Mouse (Mus musculus): ENCODE measurements at regions not wholly inside any gene's neighbourhood (a gene's known extent, or its start where the extent isn't known, plus 50 kb on each side); places are given as distances from the start of the nearest gene placed in this dataset.

DNA sequence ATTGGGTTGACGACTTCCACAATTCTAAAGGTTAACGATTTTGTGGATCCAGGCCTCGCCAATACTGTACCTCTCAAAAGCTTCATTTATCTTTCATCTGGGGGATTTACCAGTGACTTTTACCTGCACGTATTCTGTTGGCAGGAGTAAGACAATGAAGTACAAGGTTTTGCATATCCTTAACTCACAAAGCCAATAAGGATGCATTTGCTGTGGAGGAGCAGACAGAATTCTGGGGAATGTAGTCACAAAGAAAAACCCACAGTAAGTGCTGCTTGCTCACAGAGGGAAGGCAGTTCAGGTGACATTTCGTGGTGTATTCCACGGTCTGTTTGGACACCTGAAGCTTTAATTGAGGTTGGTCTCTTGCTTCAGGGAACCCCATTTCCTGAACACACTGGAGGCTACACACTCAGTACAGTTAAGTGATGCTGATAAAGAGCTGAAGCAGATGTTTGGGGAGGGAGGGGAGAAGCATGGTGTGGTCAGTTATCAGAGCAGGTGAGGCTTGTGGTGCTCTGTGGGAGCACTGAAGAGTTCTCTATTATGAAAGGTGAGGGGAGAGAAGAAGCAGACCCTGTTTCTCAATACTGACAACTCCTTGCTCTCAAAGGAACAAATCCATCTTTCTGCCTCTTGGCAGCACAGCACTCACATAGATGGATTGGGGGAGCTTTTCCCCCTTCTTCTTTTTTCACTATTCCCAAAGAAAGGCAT is 358.1 kb downstream of the Sorl1 start:
- no peak for DNase-seq (ENCODE audit: low read depth)

DNA sequence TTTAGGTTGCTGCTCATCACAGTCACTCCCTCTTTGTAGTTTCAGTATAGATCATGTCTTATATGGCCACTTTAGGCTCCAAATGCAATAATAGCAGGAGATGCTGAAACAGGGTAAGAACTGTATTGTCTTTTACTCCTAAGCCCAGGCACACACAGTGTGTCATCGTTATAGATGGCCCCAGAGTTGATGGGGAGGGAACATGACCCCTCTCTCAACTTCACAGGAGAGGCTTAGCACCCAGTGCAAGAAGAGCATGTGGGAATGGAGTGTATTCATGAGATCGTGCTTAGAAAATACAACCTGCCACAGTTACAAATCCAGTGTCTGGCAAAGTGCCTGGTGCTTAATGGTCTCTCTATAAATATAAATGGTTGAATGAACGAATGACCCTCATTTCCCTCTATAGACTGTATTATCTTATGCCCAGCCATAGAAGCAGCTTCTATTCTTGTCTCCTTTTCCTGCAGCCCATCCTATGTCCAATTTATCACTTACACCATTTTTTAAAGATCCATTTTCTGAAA is 363.0 kb downstream of the Sorl1 start:
- DNase-seq (ENCODE audit: low read depth), result no peak

DNA sequence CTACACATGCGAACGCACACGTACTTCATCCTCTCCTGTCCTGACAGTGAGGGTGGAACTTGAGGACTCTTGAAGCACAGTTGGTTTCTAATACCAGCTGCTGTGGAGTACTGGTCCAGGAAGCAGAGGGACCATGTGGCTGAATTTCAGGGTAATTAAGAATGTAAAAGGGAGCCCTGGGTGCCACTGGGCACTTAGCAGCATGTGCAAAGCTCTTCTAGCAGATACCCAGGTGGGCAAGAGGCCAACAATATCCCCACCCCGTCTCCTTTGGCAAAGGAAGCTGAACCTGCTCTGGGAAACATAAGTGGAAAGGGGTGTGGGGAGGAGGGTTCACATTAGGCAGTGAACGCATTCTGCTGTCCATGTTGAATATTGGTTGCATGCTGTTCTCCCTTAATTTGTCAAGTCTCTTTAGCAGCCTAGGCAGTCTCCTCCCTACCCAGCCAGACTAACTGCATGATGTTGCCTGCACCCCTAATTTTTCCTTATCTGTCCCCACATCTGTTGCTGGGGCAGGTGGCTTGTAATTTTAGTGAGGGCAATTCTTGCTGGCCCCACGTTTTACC is 369.6 kb downstream of the Sorl1 start:
- DNase-seq (ENCODE audit: low read depth), result no peak

DNA sequence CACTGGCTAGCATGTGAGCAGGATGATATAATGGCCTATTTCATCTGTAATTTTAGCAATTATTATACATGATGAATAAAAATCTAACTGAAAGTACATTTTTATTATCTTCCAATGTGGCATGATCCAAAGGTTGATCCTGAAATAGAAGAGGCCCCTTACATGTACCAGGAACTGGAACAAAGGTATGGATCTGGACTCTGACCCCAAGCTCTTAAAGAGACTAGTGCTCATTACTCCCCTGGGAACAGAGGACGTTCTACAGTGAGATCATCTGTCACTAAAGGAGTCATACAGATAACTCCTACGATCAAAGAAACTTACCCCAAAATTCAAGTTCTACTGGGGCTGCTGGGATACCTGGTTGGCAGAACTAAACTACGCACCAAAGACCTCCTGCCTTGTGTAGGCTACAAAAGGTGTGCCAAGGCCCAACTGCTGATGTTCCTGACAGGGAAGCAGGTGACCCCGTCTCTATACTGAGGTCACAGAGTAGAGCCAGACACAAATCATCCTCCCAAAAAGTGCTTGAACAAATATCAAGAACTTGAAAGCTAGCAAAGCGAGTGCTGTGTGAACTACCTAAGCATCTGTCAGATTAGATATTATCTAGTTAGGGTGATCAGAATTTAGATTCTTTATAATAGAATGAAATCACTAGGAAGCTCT is 378.0 kb downstream of the Sorl1 start:
- DNase-seq (ENCODE audit: low read depth), result no peak

DNA sequence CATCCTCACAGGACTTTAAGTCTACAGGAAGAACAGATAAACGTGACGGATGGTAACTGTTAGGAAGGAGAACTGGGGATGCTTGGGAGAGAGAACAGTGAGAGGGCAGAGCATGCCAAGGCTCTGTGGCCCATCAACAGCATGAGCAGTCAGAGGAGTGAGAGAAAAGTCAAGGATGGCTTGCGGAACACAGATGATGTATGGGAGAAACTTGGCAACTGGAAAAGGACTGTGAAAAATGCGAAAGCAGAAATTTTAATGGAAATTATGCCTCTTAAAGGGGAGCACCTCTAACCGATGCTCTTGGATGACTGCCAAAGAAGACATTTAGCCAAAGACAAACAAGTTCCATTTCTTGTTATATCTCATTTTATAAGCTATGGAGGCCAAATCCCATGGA is 382.6 kb downstream of the Sorl1 start:
- DNase-seq (ENCODE audit: low read depth), result no peak

DNA sequence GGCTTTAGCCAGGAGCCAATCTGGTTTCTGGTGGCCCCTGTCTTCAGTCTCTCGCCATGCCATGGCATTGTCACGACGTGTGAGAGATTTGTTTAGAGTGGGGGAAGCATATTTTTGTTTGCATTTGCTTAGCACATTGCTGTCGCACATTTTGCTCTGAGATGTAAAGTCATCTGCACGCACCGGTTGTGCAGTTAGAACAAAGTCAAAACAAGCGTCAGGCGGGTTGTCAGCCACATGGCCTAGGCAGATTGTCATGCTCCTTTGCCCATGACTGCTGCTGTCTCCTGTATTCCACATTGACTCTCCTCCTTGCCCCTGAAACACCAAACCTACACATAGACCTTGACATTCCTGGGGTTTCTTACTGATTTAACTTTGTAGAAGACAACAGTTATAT is 383.6 kb downstream of the Sorl1 start:
- DNase-seq (ENCODE audit: low read depth), result no peak

DNA sequence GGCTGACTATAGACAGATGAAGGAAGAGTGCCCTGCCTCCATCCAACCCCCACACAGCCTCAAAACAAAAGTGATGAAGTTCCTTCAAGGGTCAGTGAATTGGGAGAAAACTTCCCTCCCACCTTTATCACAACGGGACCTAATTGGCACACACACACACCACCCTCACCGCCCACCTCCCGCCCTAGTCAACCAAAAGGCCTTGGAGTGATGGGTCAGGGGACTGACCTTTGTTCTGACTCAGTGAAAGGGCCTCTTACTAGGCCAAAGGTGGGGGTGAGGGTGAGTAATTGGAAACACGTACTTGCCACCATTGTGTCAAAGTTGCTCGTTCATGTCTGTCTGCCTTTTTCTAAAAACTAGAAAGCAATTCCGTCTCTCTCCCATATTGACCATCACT is 386.4 kb downstream of the Sorl1 start:
- no peak for DNase-seq (ENCODE audit: low read depth)

DNA sequence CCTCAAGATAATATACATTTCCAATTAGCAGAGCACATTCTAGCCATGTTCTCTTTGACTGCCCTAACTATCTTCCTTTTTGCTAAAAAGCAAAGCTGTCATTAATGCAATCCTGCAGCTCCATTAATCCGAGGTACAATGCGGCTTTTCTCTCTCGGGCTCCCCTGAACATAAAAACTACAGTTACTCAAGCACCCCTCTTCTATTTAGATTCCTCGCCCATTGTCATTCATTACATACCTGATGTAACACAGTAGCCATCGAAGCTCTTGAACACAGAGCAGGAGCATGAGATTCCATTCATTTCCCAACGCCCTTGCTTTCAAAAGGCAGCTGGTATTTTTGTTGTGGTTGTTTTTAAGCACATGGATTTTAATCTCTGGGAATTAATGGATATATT is 387.2 kb downstream of the Sorl1 start:
- no peak for DNase-seq (ENCODE audit: low read depth)

DNA sequence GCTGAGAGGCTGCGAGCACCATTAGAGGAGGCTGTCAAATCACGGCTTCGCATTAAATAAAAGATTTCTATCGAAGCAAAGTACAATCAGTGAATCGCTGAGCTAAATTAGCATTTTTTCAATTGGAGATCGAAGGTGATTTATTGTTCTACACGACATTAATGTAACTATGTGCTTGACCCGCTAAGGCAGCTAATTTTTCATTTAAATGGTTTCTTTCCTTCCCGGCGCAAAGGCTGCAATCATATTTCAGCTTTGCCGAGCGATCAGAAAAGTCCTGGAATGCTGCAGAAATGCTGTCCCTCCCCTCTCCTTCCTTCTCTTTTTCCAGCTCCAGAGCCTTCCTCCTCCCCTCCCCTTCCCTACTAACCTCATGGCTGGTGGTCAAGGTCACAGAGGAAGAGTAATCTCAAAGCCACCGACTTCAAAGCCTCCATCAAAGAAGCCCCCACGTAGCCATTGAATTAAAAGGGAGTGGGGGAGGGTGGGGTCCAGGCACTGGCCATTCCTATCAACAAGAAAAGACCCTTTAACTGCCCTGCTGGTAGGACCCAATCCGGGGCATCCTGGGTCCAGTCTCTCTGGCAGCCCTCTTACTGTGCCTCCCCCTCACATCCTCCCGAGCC is 387.8 kb downstream of the Sorl1 start:
- no peak for DNase-seq (ENCODE audit: low read depth)

DNA sequence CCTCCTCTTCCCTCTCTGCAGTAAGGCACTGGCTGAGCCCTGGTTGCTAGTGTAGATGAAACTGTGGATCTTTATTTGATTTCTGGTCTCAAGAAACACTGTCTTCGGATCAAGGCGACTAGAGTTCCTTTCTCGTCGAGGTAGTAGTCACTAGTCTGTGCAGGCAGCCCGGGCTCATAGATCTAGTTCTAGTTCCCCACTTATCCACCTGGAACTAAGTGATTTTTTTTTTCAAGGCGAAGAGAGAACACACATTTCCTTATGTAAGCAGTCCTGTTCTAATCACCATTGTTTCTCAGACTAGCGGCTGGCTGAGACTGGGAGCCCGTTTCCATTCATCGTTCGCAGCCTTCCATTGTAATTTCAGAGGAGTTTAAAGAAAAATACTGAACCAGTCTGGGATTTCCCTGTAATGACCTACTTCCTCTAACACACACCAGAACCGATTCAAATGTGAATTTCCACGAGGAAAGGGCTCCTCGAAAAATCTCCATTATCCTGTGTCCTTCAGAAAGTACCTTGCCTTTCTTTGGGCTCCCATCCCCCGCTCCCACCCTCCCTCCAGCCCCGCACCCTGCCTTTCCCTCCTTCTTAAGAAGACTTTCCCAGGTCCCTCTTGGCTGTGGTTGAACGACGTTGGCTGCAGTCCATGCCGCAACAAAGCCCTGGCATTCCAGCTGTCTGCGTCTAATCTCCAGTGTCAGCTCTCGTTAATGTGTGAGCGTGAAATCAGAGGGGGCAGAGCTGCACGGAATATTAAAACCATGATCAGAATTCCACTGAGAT is 388.5 kb downstream of the Sorl1 start:
- peak; percentile 74 for DNase-seq (ENCODE audit: low read depth)

DNA sequence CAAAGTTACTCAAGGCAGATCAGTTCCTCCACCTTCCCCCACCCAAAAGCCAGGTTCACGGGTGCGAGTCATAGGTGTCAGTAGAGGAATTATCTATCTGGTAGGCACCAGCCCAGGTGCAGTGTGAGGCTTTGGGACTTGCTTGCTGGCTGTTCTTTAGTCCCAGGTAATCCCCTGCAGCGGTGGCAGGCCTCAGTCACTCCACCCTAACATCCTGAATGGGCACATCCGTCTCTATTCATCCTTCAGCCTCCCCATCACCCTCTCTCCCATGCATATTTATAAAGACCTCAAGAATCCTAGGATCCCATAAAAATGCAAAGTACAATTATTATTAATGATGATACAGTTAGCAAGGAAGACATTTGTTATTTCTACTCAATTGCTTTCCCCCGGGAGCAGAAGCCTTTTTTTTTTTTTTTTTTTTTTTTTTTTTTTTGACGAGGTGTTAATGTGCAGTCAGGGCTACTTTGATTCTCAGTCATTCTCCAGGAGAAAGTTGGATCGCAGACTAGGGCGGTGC is 389.1 kb downstream of the Sorl1 start:
- DNase-seq (ENCODE audit: low read depth), result no peak

DNA sequence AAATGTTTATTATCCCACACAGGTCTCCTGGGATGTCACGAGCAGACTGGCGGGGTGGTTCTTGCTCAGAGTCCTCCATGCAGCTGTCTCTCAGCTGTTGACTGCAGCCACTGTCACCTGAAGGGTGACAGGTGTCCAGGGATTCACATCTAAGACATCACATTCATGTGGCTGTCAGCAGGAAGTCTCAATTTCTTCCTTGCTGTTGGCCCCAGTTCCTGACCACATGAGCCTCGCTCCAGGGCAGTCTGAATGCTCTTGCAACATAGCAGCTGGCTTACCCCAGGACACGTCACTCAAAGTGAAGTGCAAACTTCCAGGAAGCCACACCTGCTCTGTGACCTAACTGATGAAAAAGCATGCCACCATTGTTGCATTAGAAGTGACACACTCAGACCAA is 402.5 kb downstream of the Sorl1 start:
- no peak for DNase-seq (ENCODE audit: low read depth)

DNA sequence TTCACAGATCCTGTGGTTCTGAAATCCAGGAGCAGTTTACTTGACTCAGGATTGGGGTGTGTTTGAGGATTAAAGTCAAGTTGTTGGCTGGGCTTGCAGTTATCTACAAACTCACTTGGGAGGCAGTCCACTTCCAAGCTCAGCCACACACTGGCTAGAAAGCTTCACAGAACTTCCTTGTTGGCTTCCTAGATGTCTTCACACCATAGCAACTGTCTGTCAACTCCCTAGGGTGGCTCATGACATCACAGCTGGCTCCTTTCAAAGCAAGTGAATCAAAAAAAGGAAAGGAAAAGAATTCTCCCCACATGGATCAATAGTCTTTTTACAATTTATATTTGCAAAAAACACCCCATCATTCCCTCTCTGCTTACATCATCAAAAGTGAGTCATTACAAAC is 408.9 kb downstream of the Sorl1 start:
- DNase-seq (ENCODE audit: low read depth), result no peak

DNA sequence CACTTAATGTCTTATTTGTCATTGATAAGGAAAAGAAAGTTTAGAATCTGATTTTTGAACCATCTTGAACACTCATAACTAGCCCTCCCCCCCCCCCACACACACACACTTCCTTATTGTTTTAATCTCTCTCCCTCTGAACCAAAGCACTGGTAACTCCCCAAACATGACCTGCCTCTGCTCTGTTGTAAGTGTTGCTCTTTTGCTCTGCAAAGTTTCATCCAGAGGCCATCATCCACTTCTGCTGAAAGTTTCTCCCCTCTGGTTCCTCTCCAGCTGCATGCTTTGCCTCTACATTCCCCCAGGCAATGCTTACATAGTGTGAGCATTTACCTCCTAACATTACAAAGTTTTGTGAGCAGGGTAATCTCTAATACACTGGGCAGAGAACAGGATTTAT is 418.1 kb downstream of the Sorl1 start:
- no peak for DNase-seq (ENCODE audit: low read depth)

DNA sequence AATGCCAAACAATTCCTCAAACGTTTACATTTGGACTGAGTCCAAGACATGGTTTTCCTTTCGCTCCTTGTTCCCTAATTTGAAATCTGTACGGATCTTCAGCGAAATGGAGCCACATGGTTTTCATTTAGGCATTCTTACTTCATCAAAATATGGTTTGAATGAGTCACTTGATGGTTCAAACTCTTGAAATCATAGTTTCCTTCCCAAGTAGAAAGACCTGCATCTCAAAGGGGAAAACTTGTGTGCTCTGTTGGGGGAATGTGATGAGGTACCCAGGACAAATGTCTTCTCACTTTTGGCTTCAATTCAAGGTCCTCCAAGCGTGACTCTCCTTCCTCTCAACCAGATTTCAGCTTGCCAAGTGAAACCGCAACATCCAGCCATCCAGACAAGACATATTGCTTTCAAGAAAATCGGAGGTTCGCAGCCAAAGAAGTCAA is 418.6 kb downstream of the Sorl1 start:
- DNase-seq (ENCODE audit: low read depth), result peak; percentile 49

DNA sequence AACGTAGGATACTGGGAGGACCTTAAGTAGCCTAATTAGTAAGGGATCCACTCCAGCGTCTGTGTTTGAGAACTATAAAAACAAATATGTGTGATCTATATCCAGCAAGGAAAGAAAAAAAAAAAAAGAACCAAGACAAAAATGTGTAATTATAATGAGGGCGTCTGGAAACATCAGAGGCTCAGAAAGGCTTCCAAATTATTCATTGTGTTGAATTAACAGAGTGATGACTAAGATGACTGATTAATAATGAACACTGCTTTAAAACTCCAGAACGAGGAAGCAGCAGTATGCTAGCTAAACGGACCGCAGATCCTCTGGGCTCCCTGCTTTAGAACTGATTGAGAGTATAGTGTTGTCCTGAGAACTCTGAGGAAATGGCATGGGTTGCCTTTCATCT is 421.0 kb downstream of the Sorl1 start:
- DNase-seq (ENCODE audit: low read depth), result no peak

DNA sequence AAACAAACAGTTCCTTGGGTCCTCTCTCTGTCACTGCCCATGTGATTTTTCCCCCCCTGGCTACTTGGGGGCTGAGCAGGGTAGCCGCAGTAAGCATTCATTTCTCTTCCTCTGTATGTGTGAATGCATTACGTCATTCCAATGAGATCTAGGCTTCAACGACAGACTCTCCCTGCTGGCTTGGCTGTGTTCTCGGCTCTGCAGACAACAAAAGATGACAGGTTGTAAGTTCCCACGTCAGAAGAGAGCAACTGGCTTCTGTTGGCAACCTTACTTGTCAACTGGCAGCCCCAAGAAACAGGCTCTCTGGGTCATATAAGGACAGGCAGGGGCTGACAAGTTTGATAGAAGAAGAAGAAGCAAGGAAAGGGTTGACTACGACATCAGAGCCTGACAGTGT is 423.4 kb downstream of the Sorl1 start:
- no peak for DNase-seq (ENCODE audit: low read depth)

DNA sequence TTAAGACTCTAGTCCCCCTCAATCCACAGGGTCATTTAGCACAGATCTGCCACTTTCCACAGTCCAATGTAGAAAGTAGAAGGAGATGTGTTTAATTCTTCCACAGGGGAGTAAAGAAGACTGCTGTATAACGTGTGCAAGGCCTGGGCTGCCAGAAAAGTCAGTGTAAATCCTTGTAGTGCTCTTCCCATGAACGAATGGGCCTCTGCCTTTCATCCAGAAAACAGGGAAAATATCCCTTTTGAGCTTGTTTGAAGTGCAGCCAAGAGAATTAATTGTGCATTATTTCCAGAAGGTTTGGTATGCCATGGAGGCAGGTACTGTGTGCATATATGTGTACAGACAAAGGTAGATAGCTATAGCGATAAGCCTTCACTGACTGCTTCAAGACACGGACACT is 425.1 kb downstream of the Sorl1 start:
- no peak for DNase-seq (ENCODE audit: low read depth)

DNA sequence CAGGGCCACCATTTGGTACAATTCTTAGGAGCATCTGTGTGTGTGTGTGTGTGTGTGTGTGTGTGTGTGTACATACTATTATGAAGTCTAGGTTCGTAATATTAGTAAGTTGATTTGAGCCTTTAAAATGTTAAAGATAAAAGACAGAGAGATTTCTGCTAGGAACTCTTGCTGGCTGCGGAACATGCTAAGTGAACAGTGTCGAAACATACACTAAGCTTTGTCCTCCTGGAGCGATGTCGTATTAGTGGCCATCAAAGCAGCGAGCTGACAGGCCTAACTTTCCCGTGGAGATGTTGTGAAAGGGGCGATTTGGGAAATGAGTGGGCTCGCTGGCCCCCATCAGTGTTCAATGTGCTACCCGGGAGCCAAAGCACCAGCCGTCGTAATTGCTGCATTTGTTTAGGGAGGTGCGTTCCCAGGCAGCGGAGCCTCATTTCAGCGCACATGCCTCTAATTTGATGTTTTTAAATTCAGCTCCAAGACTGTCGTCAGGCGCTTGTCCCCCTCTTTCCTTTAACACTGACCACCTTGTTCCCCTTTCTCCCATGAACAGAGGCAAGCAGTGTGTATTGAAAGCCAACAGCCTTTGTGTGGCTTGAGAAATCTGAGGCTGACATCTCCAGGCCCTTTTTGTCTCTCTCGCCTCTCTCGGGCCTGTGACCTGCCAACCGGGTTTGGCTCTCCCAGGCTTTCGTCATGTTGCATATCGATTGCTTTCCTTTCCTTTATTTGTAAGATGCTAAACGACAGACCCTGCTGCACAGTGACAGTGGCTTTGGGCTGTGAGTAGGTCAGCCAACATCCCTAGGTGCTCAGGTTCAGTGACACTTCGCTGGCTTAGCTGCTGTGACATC is 426.3 kb downstream of the Sorl1 start:
- no peak for DNase-seq (ENCODE audit: low read depth)

DNA sequence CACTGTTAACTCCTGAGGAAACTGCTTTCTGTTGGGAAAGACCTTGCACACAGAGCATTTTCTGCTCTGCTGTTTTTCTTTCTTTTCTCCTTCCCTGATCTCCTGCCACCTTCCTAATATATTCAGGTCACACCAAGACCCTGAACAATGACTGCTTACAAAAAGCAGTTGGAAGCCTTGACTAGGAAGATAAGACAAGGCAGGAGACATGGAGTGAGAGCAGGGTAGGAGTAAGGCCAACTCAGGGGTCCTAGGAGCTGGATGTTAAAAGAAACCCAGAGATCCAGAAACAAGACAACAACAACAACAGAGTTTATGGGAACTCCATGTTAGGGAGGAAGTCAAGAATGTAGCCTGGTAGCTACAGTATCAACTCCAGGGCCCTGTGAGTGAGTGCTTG is 426.9 kb downstream of the Sorl1 start:
- DNase-seq (ENCODE audit: low read depth), result no peak

DNA sequence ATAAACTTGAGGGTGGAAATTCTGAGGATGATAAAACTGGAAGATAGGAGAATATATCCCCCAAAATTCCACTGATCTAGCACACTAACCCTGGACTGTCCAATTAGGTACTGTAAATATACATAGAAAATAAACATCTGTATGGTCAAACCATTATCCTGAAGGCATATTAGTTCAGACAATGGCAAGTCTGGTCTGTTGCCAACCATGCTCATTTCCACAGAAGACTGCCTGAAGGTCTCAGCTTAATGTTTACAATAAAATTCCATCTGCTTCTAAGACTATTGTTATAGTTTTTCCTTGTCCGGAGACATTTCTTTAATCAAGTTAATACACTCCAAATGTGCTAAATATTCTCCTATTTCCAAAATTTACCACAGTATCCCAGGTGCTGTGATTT is 441.2 kb downstream of the Sorl1 start:
- DNase-seq (ENCODE audit: low read depth), result no peak
